Mouse (Mus musculus) urinary bladder, postnatal 10 days (tissue): ENCODE data around the gene Gm45808.
"Not testable (repeated sequence)": the region's sequence is repeated elsewhere in the genome, so short reads cannot be mapped to it uniquely, and the experiment has no call there.

Source experiments
- DNase-seq: peaks from one replicate; pipeline ENCODE4 v3.0.0; 2022; ENCODE audit warnings: low spot score

The Gm45808 gene

GRCm38 (mm10) chr7:45509181-45509882, 22.7 kb upstream of the Gm45808 start:
- no peak for DNase-seq

- no peak for DNase-seq
Measured at GRCm38 (mm10) chr7:45508561-45508960, 21.9 kb upstream of the Gm45808 start.

- no peak for DNase-seq
Measured at GRCm38 (mm10) chr7:45507583-45507982, 21.0 kb upstream of the Gm45808 start.

GRCm38 (mm10) chr7:45498427-45498826, 11.8 kb upstream of the Gm45808 start:
- DNase-seq = no peak

- DNase-seq = no peak
Measured at GRCm38 (mm10) chr7:45494548-45494947, 7.9 kb upstream of the Gm45808 start.

GRCm38 (mm10) chr7:45492951-45493350, 6.3 kb upstream of the Gm45808 start:
- DNase-seq = no peak

GRCm38 (mm10) chr7:45492225-45492844, 5.7 kb upstream of the Gm45808 start:
- DNase-seq = no peak

GRCm38 (mm10) chr7:45491264-45491663, 4.7 kb upstream of the Gm45808 start:
- DNase-seq = no peak

- no peak for DNase-seq
Measured at GRCm38 (mm10) chr7:45490822-45491221, 4.2 kb upstream of the Gm45808 start.

GRCm38 (mm10) chr7:45489578-45489977, 3.0 kb upstream of the Gm45808 start:
- no peak for DNase-seq

GRCm38 (mm10) chr7:45488293-45489204, 1.9 kb upstream of the Gm45808 start, which contains the start of gene Dhdh:
Dhdh (minus strand) TSS chr7:45488805.
- DNase-seq = no peak

GRCm38 (mm10) chr7:45487861-45488292, 1.3 kb upstream of the Gm45808 start:
- no peak for DNase-seq

GRCm38 (mm10) chr7:45486158-45486557, 453 bp downstream of the Gm45808 start:
- DNase-seq = no peak

- not testable (repeated sequence) for DNase-seq
Measured at GRCm38 (mm10) chr7:45484985-45485384, 1.6 kb downstream of the Gm45808 start.

- no peak for DNase-seq
Measured at GRCm38 (mm10) chr7:45482166-45482565, 4.4 kb downstream of the Gm45808 start.

- DNase-seq = no peak
Measured at GRCm38 (mm10) chr7:45481374-45481927, 5.2 kb downstream of the Gm45808 start, which contains the start of gene Tulp2. Tulp2 (plus strand) TSS chr7:45481877.

- not testable (repeated sequence) for DNase-seq
Measured at GRCm38 (mm10) chr7:45480310-45480709, 6.3 kb downstream of the Gm45808 start.

- DNase-seq = no peak
Measured at GRCm38 (mm10) chr7:45478774-45479173, 7.8 kb downstream of the Gm45808 start.

GRCm38 (mm10) chr7:45477003-45477402, 9.6 kb downstream of the Gm45808 start:
- DNase-seq = no peak

- DNase-seq = no peak
Measured at GRCm38 (mm10) chr7:45476453-45476852, 10.2 kb downstream of the Gm45808 start.

- no peak for DNase-seq
Measured at GRCm38 (mm10) chr7:45475291-45475969, 11.2 kb downstream of the Gm45808 start.

- no peak for DNase-seq
Measured at GRCm38 (mm10) chr7:45470869-45471268, 15.7 kb downstream of the Gm45808 start.
